In genomic region chr5:123891669-123892068, GRCm38 (mm10) we compare ENCODE assay signal across 8 mouse cellular contexts. TPM values are rescaled to one million over a fixed set of nuclear protein-coding genes. Genes with fewer than 3 reads are reported as not detected.
DNase-seq lines count a peak whose midpoint lies in the region; ATAC-seq and TF ChIP-seq lines count a peak whose summit lies in the region.
"Had no signal": no experiment of that assay in that cellular context is flagged by ENCODE, and none has a peak within 500 bp of the region (broad histone marks: within the 10 kb centered on the region; RNA-seq: fewer than 3 reads in every experiment).

No protein-coding gene starts in this region.

- H3K9ac ChIP-seq in kidney, embryonic 14.5 days (ENCODE audit: low read depth, low read length), result no peak overlapping the region
- H3K9ac ChIP-seq: embryonic facial prominence, embryonic 12.5 days had no signal

- H3K9me3 ChIP-seq in kidney, embryonic 14.5 days (ENCODE audit: control insufficient read depth, low read length), result no peaks in the 10 kb centered on the region
- H3K9me3 ChIP-seq: embryonic facial prominence, embryonic 12.5 days had no signal

- H3K27ac ChIP-seq in kidney, embryonic 14.5 days (ENCODE audit: low read depth, low read length), result no peak overlapping the region
- no peak overlapping the region for H3K27ac ChIP-seq in kidney, adult 2 months (ENCODE audit: insufficient read depth, low read depth, low read length)
- H3K27ac ChIP-seq: embryonic facial prominence, embryonic 12.5 days had no signal

- no peak overlapping the region for H3K4me2 ChIP-seq in kidney, embryonic 14.5 days (replicated peaks; ENCODE audit: low read depth, low read length)
- H3K4me2 ChIP-seq: embryonic facial prominence, embryonic 12.5 days had no signal

- DNase-seq in kidney, adult 2 months, result no peak
- DNase-seq in 3T3-L1 (ENCODE audit: low read depth, low spot score), result peak; percentile 25
- DNase-seq in CD4-positive helper T cell, adult 2 months (ENCODE audit: low read depth, low spot score), result peak; percentile 50
- DNase-seq in forelimb bud, embryonic 11.5 days (ENCODE audit: low read depth, low spot score), result peak; percentile 12

- 41% methylated on average over 6 of the region's 6 CpGs for WGBS in kidney, embryonic 14.5 days
- 35% methylated on average over 6 of the region's 6 CpGs for WGBS in kidney, adult 2 months

- no peaks in the 10 kb centered on the region for H3K27me3 ChIP-seq in kidney, embryonic 14.5 days (ENCODE audit: control insufficient read depth, insufficient read depth, low read length)
- no peaks in the 10 kb centered on the region for H3K27me3 ChIP-seq in kidney, adult 2 months (replicated peaks; ENCODE audit: control insufficient read depth, insufficient read depth, low read length)
- H3K27me3 ChIP-seq: embryonic facial prominence, embryonic 12.5 days had no signal

- ATAC-seq in kidney, embryonic 14.5 days (ENCODE audit: low FRiP score, low TSS enrichment), result 0 out of 2 replicates have a peak, but pooled peaks have one; percentile 35
- peak; percentile 95 for ATAC-seq in megakaryocyte progenitor cell, adult 5-6 weeks (replicated peaks; ENCODE audit: poor library complexity)
- no peak for ATAC-seq in activated CD4-positive, CD25-positive, alpha-beta regulatory T cell, adult 4 months

- no peaks in the 10 kb centered on the region for H3K36me3 ChIP-seq in kidney, embryonic 14.5 days (ENCODE audit: control insufficient read depth, insufficient read depth, low read length)
- no peaks in the 10 kb centered on the region for H3K36me3 ChIP-seq in kidney, adult 2 months (ENCODE audit: control insufficient read depth, insufficient read depth, low read length)
- H3K36me3 ChIP-seq: embryonic facial prominence, embryonic 12.5 days had no signal

- no peak overlapping the region for H3K4me3 ChIP-seq in kidney, embryonic 14.5 days (ENCODE audit: low read length)
- no peak overlapping the region for H3K4me3 ChIP-seq in kidney, adult 2 months (ENCODE audit: insufficient read depth, low read depth, low read length)
- H3K4me3 ChIP-seq: embryonic facial prominence, embryonic 12.5 days had no signal

- no peak for TF ChIP-seq POLR2A in kidney, adult 2 months (IDR thresholded peaks at IDR 0.05; ENCODE audit: low read depth, low read length)

- 0 out of 2 replicates have a peak, but pooled peaks cover 2% of the 10 kb centered on the region for H3K4me1 ChIP-seq in kidney, embryonic 14.5 days (ENCODE audit: control insufficient read depth, insufficient read depth, low read length)
- H3K4me1 ChIP-seq in kidney, adult 2 months (ENCODE audit: control insufficient read depth, insufficient read depth, low read length), result no peaks in the 10 kb centered on the region
- H3K4me1 ChIP-seq: embryonic facial prominence, embryonic 12.5 days had no signal

- TF ChIP-seq CTCF in kidney, adult 2 months (conservative IDR thresholded peaks at IDR 0.05; ENCODE audit: insufficient read depth, insufficient read length, low read depth, low read length), result no peak

RNA-seq across cellular contexts. Expression of gene Hcar1, which starts 11.8 kb away (rescaled TPM):
- 1.0 and 1.4 TPM in 2 replicates for polyA plus RNA-seq in kidney, embryonic 14.5 days (2014; fragmentation: Nextera tagmentation; extraction: Ambion mirVana)
- polyA plus RNA-seq in kidney, adult 2 months (2012; rRNA removed), result 11.1 and 13.0 TPM in 2 replicates
- total RNA-seq in megakaryocyte progenitor cell, adult 5-6 weeks (2015), result not detected in 2 replicates
- total RNA-seq in megakaryocyte progenitor cell, adult 5-6 weeks (2017), result not detected in 2 replicates
- polyA plus RNA-seq in activated CD4-positive, CD25-positive, alpha-beta regulatory T cell, adult 4 months (2017; shearing (Covaris generic)), result not detected

RNA-seq across cellular contexts. Expression of gene Denr, which starts 15.3 kb away (rescaled TPM):
- 135 and 171 TPM in 2 replicates for polyA plus RNA-seq in kidney, embryonic 14.5 days (2014; fragmentation: Nextera tagmentation; extraction: Ambion mirVana)
- 22.6 and 41.0 TPM in 2 replicates for polyA plus RNA-seq in kidney, adult 2 months (2012; rRNA removed)
- total RNA-seq in megakaryocyte progenitor cell, adult 5-6 weeks (2015), result 113 and 123 TPM in 2 replicates
- 90.6 and 105 TPM in 2 replicates for total RNA-seq in megakaryocyte progenitor cell, adult 5-6 weeks (2017)
- polyA plus RNA-seq in activated CD4-positive, CD25-positive, alpha-beta regulatory T cell, adult 4 months (2017; shearing (Covaris generic)), result 10 to 100 TPM; 81.2 to 84.6 TPM

RNA-seq across cellular contexts. Expression of gene Hcar2, which starts 26.4 kb away (rescaled TPM):
- polyA plus RNA-seq in kidney, embryonic 14.5 days (2014; fragmentation: Nextera tagmentation; extraction: Ambion mirVana), result not detected in 2 replicates
- polyA plus RNA-seq in kidney, adult 2 months (2012; rRNA removed), result 1.9 and 2.6 TPM in 2 replicates
- 2.7 and 11.6 TPM in 2 replicates for total RNA-seq in megakaryocyte progenitor cell, adult 5-6 weeks (2015)
- total RNA-seq in megakaryocyte progenitor cell, adult 5-6 weeks (2017), result 1.3 and 4.0 TPM in 2 replicates
- not detected for polyA plus RNA-seq in activated CD4-positive, CD25-positive, alpha-beta regulatory T cell, adult 4 months (2017; shearing (Covaris generic))

RNA-seq across cellular contexts. Expression of gene Gm43518, which starts 35.5 kb away (rescaled TPM):
- 0.89 and 3.8 TPM in 2 replicates for polyA plus RNA-seq in kidney, embryonic 14.5 days (2014; fragmentation: Nextera tagmentation; extraction: Ambion mirVana)
- 0.56 and 0.64 TPM in 2 replicates for polyA plus RNA-seq in kidney, adult 2 months (2012; rRNA removed)
- total RNA-seq in megakaryocyte progenitor cell, adult 5-6 weeks (2015), result 1.8 TPM in 1 of 2 replicates, not detected in the other
- total RNA-seq in megakaryocyte progenitor cell, adult 5-6 weeks (2017), result not detected in 2 replicates
- 1 to 10 TPM; 3.1 to 3.7 TPM for polyA plus RNA-seq in activated CD4-positive, CD25-positive, alpha-beta regulatory T cell, adult 4 months (2017; shearing (Covaris generic))

RNA-seq across cellular contexts. Expression of gene Ccdc62, which starts 38.8 kb away (rescaled TPM):
- polyA plus RNA-seq in kidney, embryonic 14.5 days (2014; fragmentation: Nextera tagmentation; extraction: Ambion mirVana), result 6.2 and 7.3 TPM in 2 replicates
- polyA plus RNA-seq in kidney, adult 2 months (2012; rRNA removed), result 3.7 and 4.1 TPM in 2 replicates
- 0.32 and 1.1 TPM in 2 replicates for total RNA-seq in megakaryocyte progenitor cell, adult 5-6 weeks (2015)
- 0.14 and 1.8 TPM in 2 replicates for total RNA-seq in megakaryocyte progenitor cell, adult 5-6 weeks (2017)
- 1 to 10 TPM; 6.1 to 6.9 TPM for polyA plus RNA-seq in activated CD4-positive, CD25-positive, alpha-beta regulatory T cell, adult 4 months (2017; shearing (Covaris generic))
